Mouse (Mus musculus): Measurements from ENCODE around the gene Rnf128.
"Not testable (repeated sequence)": the region's sequence is repeated elsewhere in the genome, so short reads cannot be mapped to it uniquely, and the experiment has no call there.

Rnf128 gene

DNA sequence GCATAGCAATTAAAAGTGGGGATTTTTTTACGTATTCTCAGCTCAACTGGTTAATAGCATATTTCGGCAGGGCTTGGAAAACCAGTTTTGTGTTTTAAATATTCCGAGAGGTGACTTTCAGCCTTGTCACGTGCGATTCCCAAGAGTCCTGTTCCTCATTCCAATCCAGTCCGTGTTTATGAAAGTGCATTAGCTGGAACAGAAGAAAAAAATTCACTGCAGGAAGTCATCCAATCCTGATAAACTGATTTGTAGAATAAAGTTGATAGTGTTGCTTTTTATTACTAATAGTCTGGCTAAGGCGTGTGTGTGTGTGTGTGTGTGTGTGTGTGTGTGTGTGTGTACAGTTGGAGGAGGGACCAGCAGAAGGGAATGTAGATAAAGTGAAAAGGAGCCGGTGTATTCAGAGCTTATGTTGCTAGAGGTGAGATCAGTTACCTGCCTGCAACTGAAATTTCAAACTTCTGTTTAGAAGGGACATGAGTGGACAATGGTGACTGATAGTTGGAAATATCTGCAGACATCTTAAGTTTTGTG is at the start of gene Rnf128:
Gene Rnf128, plus strand, starts transcription at position 392 of the 537 bp plus-strand sequence.
- no peak for DNase-seq

DNA sequence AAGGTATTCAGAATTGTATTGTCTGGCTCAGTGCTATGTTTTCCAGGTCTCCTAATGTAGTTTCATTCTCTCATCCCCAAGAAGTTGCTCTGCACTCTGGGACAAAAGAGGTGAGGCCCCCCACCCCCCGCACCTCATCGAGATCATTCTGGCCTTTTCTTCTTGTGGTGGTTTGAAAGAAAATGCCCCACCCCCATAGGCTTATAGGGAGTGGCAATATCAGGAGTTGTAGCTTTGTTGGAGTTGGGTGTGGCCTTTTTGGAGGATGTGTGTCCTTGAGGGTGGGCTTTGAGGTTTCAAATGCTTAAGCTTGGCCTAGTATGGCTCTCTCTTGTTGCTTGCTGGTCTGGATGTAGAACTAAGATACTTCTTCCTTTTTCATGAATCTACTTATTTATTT is 47.0 kb upstream of the Rnf128 start:
- DNase-seq = no peak

DNA sequence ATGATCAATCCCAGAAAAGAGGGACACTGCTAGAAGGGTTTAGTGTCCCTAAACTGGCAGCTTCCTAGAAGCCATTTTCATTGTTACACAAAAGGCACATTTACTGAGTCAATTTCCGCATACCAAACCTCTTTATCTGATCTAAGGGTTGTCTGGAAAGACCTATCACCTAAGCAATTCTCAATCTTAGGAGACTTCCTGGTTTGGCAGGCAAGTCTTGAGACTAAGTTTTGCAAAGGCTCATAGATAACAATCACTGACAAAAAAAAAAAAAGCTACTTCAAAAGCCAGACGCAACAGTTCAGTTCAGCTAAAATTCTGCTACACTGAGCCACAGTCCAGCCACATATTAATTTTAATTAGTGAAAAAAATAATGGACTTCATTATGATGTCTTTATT is 43.9 kb upstream of the Rnf128 start:
- no peak for DNase-seq

DNA sequence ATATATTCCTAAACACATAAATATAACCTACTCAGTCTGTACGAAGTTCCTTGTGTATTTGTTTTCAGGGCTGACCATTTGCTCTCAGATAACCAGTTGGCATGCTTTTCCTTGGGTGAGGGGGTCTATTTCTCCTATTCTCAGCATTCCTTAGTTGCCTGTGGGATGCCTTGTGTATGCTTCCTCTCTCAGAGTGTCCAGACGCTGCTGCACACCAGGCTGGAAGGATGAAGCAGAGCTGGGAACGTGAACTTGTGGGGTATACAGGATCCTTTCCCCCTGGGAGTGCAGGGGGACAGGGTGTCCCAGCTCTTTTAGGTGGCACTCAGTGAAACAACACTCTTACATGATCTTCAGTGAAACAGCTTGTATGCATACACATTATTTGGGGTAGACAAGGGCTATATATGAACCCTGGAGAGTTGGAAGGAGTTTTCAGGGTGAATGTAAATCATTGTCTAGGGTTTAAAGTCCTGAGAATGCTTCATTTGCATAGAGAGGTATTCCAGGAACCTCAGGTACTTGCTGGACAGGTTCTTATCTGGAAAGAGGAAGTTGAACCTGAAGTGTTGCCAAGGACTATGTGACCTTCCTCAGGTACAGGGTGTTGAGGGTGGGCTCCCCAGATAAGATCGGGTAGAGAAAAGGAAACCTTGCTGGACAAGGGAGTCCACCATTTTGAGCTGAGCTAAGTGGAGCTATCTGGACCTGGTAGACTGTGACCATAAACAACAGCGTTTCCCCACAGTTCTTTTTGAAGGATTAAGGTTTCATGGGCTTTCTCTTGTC is 38.6 kb upstream of the Rnf128 start:
- no peak for DNase-seq

DNA sequence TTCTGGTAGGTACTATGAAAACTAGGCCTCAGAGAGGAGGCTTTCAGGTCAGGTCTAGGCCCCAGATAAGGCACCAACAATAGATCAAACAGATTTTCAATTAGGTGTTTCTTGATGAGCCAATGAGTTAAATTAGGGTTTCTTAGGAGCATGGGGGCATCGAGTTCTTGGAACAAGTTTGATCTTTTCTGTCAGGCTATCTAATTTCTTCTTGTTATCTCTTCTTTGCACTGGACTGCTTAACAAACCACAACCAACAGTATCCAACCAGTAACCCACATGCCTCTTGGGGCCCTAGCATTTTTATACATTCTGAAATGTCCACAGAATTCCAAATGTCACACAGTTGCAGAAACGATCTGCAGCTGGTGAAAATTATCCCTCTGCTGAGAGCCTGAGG is 37.4 kb upstream of the Rnf128 start:
- DNase-seq = no peak

DNA sequence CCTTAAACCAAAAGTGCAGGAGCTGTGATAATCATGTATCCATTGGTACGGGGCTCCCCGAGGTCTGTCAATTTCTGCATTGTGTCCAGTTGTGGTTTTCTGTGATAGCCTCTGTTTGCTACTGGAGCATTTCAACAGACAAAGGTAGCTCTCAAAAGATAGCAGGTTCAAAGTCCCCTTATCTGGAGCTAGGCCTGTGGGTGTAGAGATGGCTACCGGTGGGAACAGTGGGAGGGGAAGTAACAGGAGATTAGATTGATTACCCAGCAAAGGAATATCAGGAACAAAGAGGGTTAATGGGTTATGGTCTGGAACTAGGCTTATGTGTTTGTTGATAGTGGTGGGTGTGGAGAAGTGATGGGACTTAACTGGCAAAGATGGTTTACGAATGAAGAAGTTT is 36.1 kb upstream of the Rnf128 start:
- DNase-seq = no peak

DNA sequence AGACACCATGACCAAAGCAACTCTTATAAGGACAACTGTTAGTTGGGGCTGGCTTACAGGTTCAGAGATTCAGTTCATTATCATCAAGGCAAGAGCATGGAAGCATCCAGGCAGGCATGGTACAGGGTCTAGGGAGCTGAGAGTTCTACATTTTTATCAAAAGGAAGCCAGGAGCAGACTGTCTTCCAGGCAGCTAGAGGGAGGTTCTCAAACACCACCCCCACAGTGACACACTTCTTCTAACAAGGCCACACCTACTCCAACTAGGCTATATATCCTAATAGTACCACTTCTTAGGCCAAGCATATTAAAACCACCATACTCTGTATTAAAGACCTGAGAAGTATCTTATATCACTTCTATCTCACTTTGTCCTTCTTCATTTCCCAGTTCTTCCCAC is 33.4 kb upstream of the Rnf128 start:
- no peak for DNase-seq

DNA sequence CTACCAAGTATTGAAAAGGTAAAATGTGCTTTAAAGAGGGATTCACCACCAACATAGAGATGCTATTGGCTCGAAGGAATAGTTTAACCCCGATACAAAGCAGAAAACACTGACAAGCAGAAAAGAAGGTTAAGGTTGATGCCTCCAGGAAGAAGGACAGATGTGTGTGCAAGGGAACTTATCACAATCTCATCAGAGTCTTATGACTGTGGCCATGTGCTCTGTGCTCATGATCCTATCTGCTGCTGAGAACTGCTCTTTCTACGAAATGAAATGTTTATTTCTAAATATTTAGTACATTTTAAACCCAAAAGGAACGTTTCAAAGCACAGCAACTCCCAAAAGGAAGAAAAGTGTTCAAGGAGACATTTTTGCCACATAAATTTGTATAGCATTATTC is 30.8 kb upstream of the Rnf128 start:
- DNase-seq = no peak

DNA sequence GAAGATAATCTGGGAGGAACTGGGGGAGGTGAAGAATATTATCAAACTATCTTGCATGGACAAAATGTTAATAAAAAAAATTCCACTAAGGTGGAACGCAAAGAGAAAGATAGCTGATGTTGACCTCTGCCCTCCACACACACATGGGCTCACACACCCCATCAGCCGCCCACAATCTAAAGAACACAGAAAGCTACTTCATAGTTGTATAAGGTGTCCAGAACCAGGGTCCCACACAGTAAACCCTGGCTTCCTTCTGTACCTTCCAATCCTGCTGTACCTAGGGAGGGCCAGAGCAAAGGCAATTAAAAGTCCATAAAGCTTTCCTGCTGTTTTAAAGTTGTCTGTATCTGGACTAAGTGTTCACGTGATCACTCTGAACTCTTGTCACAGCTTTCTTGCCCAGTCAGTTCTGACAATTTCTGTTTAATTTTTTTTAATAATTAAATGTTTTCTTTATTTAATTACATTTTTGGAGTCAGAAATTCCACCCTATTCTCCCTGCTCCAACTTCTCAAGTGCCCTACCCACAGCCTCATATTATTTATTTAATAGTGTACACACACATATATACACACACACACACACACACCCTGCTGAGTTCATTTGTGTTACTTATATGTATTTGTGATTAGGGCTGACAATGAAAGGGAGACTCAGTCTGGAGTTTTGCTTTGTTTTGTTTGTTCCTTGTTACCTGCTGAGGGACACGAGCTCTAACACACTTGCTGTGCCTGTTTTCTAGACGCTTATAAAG is 25.3 kb upstream of the Rnf128 start:
- no peak for DNase-seq

DNA sequence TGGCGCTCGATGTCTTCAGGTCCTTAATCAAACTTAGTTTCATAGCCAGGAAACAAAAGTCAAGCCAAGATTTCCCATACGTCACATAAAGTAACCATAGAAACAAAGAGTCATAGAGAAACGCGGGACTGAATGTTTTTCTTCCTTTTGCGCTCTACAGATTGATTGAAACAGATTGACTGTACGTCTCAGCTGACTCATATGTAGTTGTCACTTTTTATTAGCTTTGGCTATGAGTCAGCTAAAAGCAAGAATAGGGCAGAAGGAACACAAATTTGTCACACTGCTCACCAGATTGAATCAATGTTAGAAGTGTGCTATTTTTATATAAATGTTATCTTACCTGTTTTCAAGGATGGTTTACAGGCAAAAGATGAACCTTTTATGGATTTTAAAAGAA is 19.4 kb upstream of the Rnf128 start:
- DNase-seq = no peak

DNA sequence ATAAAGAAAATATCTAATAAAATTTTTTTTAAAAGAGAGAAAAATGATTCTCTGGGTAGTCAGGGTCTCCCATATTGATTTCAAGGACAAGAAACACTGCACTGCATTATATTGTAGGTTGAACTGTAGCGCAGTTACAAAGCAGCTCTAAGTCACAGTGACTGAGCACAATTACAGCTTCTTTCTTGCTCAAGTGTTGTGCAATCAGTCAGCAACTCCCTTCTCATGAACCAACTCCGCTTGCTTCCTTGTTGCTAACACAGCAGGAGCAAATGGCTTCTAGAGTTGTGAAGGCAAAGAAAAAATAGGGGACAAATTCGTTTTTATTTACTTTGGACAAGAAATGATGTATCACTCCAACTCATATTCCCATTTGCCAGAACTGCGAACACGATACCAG is 12.7 kb upstream of the Rnf128 start:
- DNase-seq = no peak

DNA sequence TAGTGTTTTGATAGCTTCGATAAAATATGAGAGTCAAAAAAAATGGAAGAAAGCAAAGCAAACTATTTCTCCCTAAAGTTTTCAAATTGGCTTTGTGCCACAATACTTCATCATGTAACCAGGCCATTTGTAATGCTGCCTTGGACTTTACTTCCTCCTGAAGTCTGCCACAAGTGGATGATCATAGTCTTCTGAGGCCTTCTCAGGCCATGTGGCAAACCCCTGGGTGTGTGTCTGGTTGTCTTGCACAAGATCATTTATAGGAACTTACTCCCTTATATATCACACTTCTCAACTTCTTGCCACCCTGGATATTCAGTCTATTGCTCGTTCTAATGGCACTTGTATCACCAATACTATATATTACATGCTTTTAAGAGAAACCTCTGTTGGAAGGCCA is 11.0 kb upstream of the Rnf128 start:
- no peak for DNase-seq

DNA sequence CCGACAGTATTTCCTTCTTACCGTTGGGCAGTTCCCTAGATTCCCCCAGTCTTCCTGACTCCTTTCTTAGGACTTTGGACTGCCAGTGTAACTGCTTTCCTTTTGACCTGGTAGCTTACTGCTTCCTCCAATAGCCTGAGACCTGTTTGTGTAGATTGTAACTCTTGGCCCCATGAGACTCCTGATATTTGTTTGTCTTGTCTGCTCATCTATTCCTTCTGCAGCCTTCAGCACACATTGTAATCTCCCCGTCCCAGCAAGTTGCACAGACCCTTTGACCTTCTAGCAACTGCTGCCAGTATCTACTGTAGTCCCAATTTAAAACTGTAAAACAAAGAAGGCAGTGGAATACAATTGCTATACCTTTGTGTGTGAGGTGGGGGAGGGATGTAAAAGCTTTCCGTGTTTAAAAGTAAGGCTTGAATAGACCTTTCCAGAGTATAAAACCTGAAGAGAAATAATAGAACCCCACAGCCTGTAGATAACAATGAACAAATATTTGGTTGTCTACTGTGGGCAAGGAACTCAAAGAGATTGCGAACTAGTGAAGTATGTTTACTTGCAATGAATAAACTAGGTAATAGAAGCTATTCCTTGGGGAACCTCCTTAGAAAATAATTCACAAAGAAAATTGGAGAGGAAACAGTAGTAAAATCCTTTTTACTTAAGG is 726 bp upstream of the Rnf128 start:
- DNase-seq = no peak

DNA sequence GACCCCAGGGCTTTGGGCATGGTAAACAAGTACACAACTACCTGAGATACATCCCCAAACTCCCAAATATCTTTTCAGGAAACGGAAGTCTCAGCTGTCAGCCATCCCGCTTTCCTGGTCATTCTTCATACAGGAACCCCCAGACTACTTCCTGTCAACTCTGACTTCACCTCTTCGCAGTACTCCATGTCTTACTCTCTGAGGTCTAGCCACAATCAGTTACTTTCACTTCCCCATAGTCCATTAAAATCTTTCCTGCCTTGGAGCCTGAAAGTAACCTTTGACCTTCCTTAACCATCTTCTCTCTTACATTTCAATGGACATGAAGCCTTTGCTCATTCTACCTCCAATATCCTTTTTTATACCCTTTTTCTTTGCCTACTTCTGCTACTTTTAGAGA is 6.9 kb downstream of the Rnf128 start:
- DNase-seq = no peak

DNA sequence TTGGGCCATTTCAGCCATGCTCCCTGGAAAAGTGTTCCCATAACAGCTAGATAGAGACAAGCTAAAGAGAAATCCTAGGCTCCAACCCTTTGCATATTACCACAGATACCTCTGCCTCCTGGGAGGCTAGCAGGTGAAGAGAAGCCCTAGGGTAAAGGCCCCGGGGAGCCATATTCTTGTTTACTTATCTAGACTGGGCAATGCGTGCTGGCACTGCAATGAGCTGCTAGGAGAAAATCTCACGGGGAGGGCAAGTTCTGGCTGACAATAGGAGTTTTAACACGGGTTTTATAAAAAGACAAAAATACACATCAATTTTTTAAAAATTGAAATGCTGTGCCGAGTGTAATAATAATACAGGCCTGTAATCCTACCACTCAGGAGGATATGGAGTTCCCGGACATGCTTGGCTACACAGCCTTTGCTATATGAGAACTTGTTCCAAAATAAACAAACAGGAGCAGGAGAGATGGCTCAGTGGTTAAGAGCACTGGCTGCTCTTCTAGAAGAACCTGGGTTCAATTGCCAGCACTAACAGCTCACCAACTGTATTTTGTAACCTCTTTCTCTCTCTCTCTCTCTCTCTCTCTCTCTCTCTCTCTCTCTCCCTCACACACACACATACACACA is 15.6 kb downstream of the Rnf128 start:
- no peak for DNase-seq

DNA sequence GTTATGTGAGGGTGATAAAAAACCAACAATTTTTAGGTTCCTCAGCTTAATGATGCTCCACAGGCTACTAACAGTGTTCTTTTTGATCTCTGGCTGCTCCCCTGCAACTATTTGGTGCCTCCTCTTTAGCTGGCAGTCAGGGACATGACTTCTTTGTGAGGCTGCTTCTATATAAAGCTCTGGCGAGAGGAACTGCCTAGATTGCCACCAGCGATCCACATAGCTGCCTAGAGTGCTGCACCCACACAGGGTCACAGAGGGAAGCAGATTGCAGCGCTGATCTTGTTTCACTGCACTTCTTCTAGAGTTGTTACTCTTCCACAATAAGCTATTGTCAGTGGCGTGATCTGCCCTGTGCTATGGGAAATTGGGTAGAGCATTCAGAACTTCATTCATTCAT is 20.5 kb downstream of the Rnf128 start:
- no peak for DNase-seq

DNA sequence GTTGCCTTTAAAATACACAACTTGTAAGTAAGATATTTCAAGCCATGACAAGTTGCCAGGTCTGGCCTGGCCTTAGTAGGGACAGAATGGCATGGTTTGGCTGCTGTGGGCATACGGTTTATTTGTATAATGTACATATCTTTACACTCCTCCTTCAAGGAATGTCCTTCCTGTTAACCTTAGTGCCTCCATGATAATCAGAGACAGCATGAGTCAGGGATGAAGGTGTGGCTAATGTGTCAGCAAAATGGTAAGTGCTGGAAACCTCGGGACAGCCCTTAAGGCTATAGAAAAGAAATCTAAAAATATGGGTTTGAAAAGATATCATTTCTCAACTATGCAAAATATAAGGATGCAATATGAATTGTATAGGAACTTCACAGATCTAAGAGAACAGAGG is 23.6 kb downstream of the Rnf128 start:
- not testable (repeated sequence) for DNase-seq

DNA sequence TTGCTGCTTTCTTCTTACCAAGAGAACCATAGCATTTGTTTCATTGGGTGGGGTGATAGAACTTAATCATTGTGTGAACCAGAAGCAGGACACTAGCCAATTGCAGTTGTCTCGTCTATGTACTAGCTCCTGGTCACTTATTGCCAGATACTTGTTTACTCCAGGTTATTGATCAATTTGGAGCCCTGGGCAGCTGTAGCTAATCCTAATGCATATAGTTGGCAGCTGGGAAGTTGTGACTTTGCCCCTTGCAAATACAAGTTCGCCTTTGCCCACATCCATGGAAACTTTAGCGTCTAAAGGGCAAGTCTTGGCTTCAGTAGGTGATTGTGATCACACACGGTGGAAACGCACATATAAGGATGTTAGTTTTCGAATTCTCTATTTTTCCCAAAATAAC is 33.3 kb downstream of the Rnf128 start:
- DNase-seq = no peak

DNA sequence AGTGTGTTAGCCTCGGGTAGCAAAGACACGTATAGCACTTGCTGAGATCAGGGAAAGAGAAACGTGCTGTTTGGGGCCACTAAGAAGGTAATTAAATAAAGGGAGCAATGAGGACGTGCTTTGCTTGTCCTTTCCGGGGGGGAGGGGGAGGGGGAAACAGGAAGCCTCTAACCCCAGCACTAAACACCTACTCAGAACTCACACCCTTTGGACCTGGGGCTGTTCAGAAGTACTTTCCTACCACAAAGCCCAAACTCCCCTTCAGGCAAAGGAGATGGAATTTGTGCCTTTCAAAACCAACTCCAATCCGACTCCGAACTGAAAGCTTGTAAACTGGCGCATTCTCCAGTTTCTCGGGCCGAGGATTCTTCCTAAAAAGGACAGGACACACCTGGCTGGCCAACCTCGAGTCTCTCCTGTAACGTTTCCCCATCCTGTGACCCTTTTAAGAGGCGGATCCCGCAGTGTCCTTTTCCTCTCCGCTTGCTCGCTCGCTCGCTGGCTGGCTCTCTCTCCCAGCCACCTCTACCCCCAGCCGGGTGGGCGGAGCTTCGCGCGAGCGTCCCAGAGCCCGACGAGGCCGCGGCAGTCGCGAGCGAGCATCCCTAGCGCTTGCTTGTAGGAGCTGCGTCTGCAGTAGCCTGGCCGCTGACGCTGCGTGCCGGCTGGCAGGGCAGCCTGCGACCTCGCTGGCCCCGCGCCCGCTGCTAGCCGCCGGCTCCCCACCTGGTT is 47.1 kb downstream of the Rnf128 start:
- peak; percentile 71 for DNase-seq

DNA sequence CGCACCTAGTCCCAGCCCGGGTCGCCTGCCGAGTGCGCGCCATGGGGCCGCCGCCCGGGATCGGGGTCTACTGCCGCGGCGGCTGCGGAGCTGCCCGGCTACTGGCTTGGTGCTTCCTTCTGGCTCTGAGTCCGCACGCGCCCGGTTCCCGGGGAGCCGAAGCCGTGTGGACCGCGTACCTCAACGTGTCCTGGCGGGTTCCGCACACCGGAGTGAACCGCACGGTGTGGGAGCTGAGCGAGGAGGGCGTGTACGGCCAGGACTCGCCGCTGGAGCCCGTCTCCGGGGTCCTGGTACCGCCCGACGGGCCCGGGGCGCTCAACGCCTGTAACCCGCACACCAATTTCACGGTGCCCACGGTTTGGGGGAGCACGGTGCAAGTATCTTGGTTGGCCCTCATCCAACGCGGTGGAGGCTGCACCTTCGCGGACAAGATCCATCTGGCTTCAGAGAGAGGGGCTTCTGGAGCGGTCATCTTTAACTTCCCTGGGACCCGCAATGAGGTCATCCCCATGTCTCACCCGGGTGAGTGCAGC is 47.7 kb downstream of the Rnf128 start:
- DNase-seq = peak; percentile 10

DNA sequence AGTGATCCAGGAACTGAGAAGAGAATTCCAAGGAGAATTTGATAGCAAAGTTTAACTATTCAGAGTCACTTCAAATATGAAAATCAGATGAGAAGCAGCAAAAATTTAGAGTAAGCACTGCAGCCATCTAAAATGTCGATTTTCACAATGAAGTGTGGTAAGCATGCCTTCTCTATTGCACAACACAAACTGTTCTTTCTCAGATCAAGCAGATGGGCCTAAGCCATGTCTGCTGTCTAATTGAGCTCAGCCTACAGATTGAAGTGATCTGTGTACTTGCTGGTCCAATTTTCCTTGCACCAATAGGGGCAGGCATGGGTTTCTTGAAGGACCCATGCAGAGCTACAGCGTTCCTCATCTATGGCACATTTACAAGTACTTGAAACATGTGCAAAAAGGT is 51.6 kb downstream of the Rnf128 start:
- no peak for DNase-seq

DNA sequence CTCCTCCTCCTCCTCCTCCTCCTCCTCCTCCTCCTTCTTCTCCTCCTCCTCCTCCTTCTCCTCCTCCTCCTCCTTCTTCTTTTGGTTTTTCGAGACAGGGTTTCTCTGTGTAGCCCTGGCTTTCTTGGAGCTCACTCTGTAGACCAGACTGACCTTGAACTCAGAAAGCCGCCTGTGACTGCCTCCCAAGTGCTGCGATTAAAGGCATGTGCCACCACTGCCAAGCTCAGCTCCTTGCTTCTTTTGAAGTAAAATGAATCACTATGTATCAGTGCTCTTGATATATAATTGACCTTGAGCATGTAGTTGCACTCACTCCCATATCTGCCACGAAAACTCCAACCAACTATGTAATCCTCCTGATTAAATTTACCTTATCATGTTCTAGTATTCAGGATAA is 59.0 kb downstream of the Rnf128 start:
- DNase-seq = no peak
